8 mouse cellular contexts compared by ENCODE assay signal in the genomic region with DNA sequence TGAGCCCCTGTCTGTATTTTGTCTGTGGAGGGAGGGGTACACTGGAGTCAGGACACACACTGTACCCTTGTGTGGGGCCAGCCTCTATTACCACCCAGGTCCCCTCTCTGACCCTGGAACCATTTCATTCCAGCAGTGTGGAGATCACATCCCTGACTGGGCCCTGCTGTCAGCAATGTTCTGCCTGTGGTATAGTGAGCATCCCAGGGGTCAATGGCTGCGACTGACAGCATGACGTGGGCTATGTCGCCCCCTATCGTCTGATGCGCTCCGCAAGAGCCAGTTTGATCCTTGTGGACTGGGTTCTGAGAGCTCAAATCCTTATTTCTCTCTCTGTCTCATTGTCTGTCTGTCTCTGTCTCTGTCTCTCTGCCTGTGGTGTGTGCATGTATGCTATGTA. TPM values are rescaled to one million over a fixed set of nuclear protein-coding genes. Genes with fewer than 3 reads are reported as not detected.
A peak's percentile ranks its signal among the peaks of the same experiment; 100 is the strongest.
DNase-seq lines count a peak whose midpoint lies in the region; ATAC-seq and TF ChIP-seq lines count a peak whose summit lies in the region.

No protein-coding gene starts in this region.

- no peaks in the 10 kb centered on the region for H3K9me3 ChIP-seq in intestine, postnatal 0 days (ENCODE audit: control insufficient read depth)
- no peaks in the 10 kb centered on the region for H3K9me3 ChIP-seq in midbrain, embryonic 15.5 days

- ATAC-seq in intestine, postnatal 0 days: no peak
- ATAC-seq in midbrain, embryonic 15.5 days (replicated peaks): peak; percentile 54
- no peak for ATAC-seq in erythroblast, adult 5-6 weeks (replicated peaks; ENCODE audit: low FRiP score, poor library complexity, severe bottlenecking)

- peak; percentile 83 to 92 for DNase-seq in adrenal gland, adult (ENCODE audit: inconsistent age in 2 of 2, low spot score in 1 of 2)
- DNase-seq in gastrocnemius, postnatal 25 days: peak; percentile 50
- DNase-seq in left cerebral cortex, postnatal 36 days (ENCODE audit: low spot score in 2 of 2): peak; percentile 58 to 68
- DNase-seq in spleen, adult 2 months (ENCODE audit: low read depth in 1 of 2, low spot score in 2 of 2): peak; percentile 9 to 58

- intact Hi-C loops in left cerebral cortex, postnatal 36 days (cut with DNase I): loop anchor here (1.0 to 10.0 kb wide), 2 partner anchors 50 to 171 kb away; no protein-coding TSS in a partner anchor

- H3K36me3 ChIP-seq in intestine, postnatal 0 days (ENCODE audit: control insufficient read depth, insufficient read depth): no peaks in the 10 kb centered on the region
- no peaks in the 10 kb centered on the region for H3K36me3 ChIP-seq in midbrain, embryonic 15.5 days (replicated peaks)
- no peaks in the 10 kb centered on the region for H3K36me3 ChIP-seq in spleen, adult 2 months (ENCODE audit: control insufficient read depth, insufficient read depth, low read length)

- H3K4me2 ChIP-seq in intestine, postnatal 0 days (replicated peaks; ENCODE audit: low read depth): no peak overlapping the region
- no peak overlapping the region for H3K4me2 ChIP-seq in midbrain, embryonic 15.5 days

- WGBS in intestine, postnatal 0 days: 3% methylated on average over 6 of the region's 6 CpGs
- WGBS in midbrain, embryonic 15.5 days: 0% methylated on average over 6 of the region's 6 CpGs
- WGBS in spleen, adult 2 months: 2% methylated on average over 6 of the region's 6 CpGs

- no peak overlapping the region for H3K4me3 ChIP-seq in cortical plate, adult 2 months (ENCODE audit: insufficient read depth, low read length)
- no peak overlapping the region for H3K4me3 ChIP-seq in intestine, postnatal 0 days (ENCODE audit: low read depth, low read length)
- no peak overlapping the region for H3K4me3 ChIP-seq in midbrain, embryonic 15.5 days
- H3K4me3 ChIP-seq in spleen, adult 2 months (ENCODE audit: extremely low read depth, insufficient read depth, insufficient read length): no peak overlapping the region

- TF ChIP-seq POLR2A in cortical plate, adult 2 months (IDR thresholded peaks at IDR 0.05; ENCODE audit: extremely low read depth, insufficient read depth, low read length): no peak
- TF ChIP-seq POLR2A in spleen, adult 2 months (IDR thresholded peaks at IDR 0.05; ENCODE audit: low read depth, low read length): no peak

- no peaks in the 10 kb centered on the region for H3K27me3 ChIP-seq in intestine, postnatal 0 days (replicated peaks; ENCODE audit: control insufficient read depth, insufficient read depth, low read length)
- H3K27me3 ChIP-seq in midbrain, embryonic 15.5 days (replicated peaks): no peaks in the 10 kb centered on the region
- no peaks in the 10 kb centered on the region for H3K27me3 ChIP-seq in spleen, adult 2 months (ENCODE audit: control insufficient read depth, insufficient read depth, low read length)

- no peak overlapping the region for H3K27ac ChIP-seq in cortical plate, adult 2 months (ENCODE audit: insufficient read depth, low read length)
- no peak overlapping the region for H3K27ac ChIP-seq in intestine, postnatal 0 days (ENCODE audit: low read depth, low read length)
- H3K27ac ChIP-seq in midbrain, embryonic 15.5 days: no peak overlapping the region
- H3K27ac ChIP-seq in spleen, adult 2 months (ENCODE audit: insufficient read depth, low read length): no peak overlapping the region

- no peaks in the 10 kb centered on the region for H3K4me1 ChIP-seq in cortical plate, adult 2 months (ENCODE audit: control insufficient read depth, insufficient read depth, low read length)
- no peaks in the 10 kb centered on the region for H3K4me1 ChIP-seq in intestine, postnatal 0 days (replicated peaks; ENCODE audit: control insufficient read depth, insufficient read depth, low read length)
- H3K4me1 ChIP-seq in midbrain, embryonic 15.5 days: no peaks in the 10 kb centered on the region
- no peaks in the 10 kb centered on the region for H3K4me1 ChIP-seq in spleen, adult 2 months (ENCODE audit: control insufficient read depth, insufficient read depth, insufficient read length)

- TF ChIP-seq CTCF in cortical plate, adult 2 months (IDR thresholded peaks at IDR 0.05; ENCODE audit: extremely low read depth, insufficient read depth, low read length): peak; percentile 97
- TF ChIP-seq CTCF in intestine, postnatal 0 days (IDR thresholded peaks at IDR 0.05; ENCODE audit: low read depth): peak; percentile 97
- peak; percentile 85; the same call in 1 of the 2 replicates for TF ChIP-seq CTCF in spleen, adult 2 months (IDR thresholded peaks at IDR 0.05; ENCODE audit: extremely low read depth, insufficient read depth, insufficient read length, insufficient replicate concordance)

- H3K9ac ChIP-seq in intestine, postnatal 0 days (ENCODE audit: low read depth, low read length): no peak overlapping the region
- no peak overlapping the region for H3K9ac ChIP-seq in midbrain, embryonic 15.5 days

RNA-seq across cellular contexts. Expression of gene Fzd9, which starts 35.2 kb away (rescaled TPM):
- polyA plus RNA-seq in cortical plate, adult 2 months (2012; rRNA removed): 5.5 and 6.0 TPM in 2 replicates
- 10 to 100 TPM; 13.0 to 35.9 TPM for total RNA-seq in gastrocnemius, postnatal 25 days (2021)
- 0.07 and 0.18 TPM in 2 replicates for polyA plus RNA-seq in intestine, postnatal 0 days (2015; fragmentation: Nextera tagmentation; extraction: Ambion mirVana)
- 1 to 10 TPM; 5.1 to 6.7 TPM for total RNA-seq in left cerebral cortex, postnatal 36 days (2021)
- 11.5 and 15.4 TPM in 2 replicates for polyA plus RNA-seq in midbrain, embryonic 15.5 days (2015; fragmentation: Nextera tagmentation; extraction: Ambion mirVana)
- 0.55 and 0.67 TPM in 2 replicates for polyA plus RNA-seq in spleen, adult 2 months (2012; rRNA removed)
- not detected in 2 replicates for total RNA-seq in erythroblast, adult 5-6 weeks (2015; ENCODE audit: low replicate concordance)
- not detected in 2 replicates for total RNA-seq in erythroblast, adult 5-6 weeks (2017; ENCODE audit: low replicate concordance)

Comparison
In these comparisons a context has a peak if more than half of its experiments do, and no peak if none do; other contexts are left out.
1. DNase-seq: peak in every context shown above with its lines; median percentile 88 in adrenal gland, adult; 63 in left cerebral cortex, postnatal 36 days; 50 in gastrocnemius, postnatal 25 days; 34 in spleen, adult 2 months.